Mouse (Mus musculus) neural tube, embryonic 15.5 days (tissue): ENCODE data around the gene Gm13289. TPM values are rescaled to one million over a fixed set of nuclear protein-coding genes. Genes with fewer than 3 reads are reported as not detected.
"Not testable (repeated sequence)": the region's sequence is repeated elsewhere in the genome, so short reads cannot be mapped to it uniquely, and the experiment has no call there.

Experiments used
- ATAC-seq: fragments of 200-750 bp; cut with Nextera tagmentation; 2 replicates; pipeline ENCODE4 v1.8.0; 2017; ENCODE audit warnings: mild to moderate bottlenecking, moderate TSS enrichment, moderate library complexity; ENCODE audit not compliant: low FRiP score
- H3K27ac ChIP-seq: fragments of 300-500 bp; sonication (generic); replicated peaks from 2 replicates; pipeline ENCODE4 v1.5.1; 2015; ENCODE audit warnings: mild to moderate bottlenecking, inconsistent platforms
- H3K27me3 ChIP-seq: fragments of 300-500 bp; sonication (generic); replicated peaks from 2 replicates; pipeline ENCODE4 v1.6.1; 2015; ENCODE audit warnings: inconsistent platforms
- H3K36me3 ChIP-seq: fragments of 300-500 bp; sonication (generic); 2 replicates; pipeline ENCODE4 v1.6.1; 2015; ENCODE audit warnings: inconsistent platforms
- H3K4me1 ChIP-seq: fragments of 300-500 bp; sonication (generic); 2 replicates; pipeline ENCODE4 v1.6.1; 2015; ENCODE audit warnings: inconsistent platforms
- H3K4me2 ChIP-seq: fragments of 300-500 bp; sonication (generic); 2 replicates; pipeline ENCODE4 v1.6.1; 2015; ENCODE audit warnings: inconsistent platforms, mild to moderate bottlenecking, moderate library complexity
- H3K4me3 ChIP-seq: fragments of 300-500 bp; sonication (generic); replicated peaks from 2 replicates; pipeline ENCODE4 v1.5.1; 2015; ENCODE audit warnings: mild to moderate bottlenecking, inconsistent platforms
- H3K9ac ChIP-seq: fragments of 300-500 bp; sonication (generic); replicated peaks from 2 replicates; pipeline ENCODE4 v1.6.1; 2015; ENCODE audit warnings: mild to moderate bottlenecking, inconsistent platforms
- H3K9me3 ChIP-seq: fragments of 300-500 bp; sonication (generic); replicated peaks from 2 replicates; pipeline ENCODE4 v1.6.1; 2016; ENCODE audit warnings: inconsistent platforms
- WGBS: fragments of 180-500 bp; shearing (Covaris S2); methylation state at CpG from one replicate; pipeline ENCODE4 v1.1.7; 2015; ENCODE audit warnings: mixed read lengths; 5-methylcytosine and 5-hydroxymethylcytosine counted together
- polyA plus RNA-seq: library from polyadenylated mRNA; unstranded; fragments of >200 nt; fragmentation: Nextera tagmentation; extraction: Ambion mirVana; gene quantifications from 2 replicates; pipeline ENCODE4 v1.2.1, GENCODE M21; 2015

Gm13289 gene
- polyA plus RNA-seq, 1 experiment from 2014 or later: not detected

GRCm38 (mm10) chr4:88759610-88760268 lies 17.0 kb upstream of the Gm13289 start, which contains the start of gene Gm13283:
Gene Gm13283 (plus strand): TSS chr4:88760119.
- not testable (repeated sequence) for H3K9me3 ChIP-seq, H3K9ac ChIP-seq, H3K27ac ChIP-seq, H3K36me3 ChIP-seq, H3K27me3 ChIP-seq, H3K4me1 ChIP-seq, ATAC-seq
- peak within 1 kb of the TSS; percentile 68 for H3K4me2 ChIP-seq
- WGBS: 35% methylated on average over 9 of the region's 14 CpGs
- H3K4me3 ChIP-seq: peak within 1 kb of the TSS; percentile 36

GRCm38 (mm10) chr4:88760431-88760830 lies 16.3 kb upstream of the Gm13289 start:
- peak overlapping the region; percentile 36 for H3K4me3 ChIP-seq

GRCm38 (mm10) chr4:88761776-88762175 lies 14.9 kb upstream of the Gm13289 start:
- not testable (repeated sequence) for H3K27ac ChIP-seq, H3K36me3 ChIP-seq, H3K4me1 ChIP-seq, H3K4me2 ChIP-seq, H3K27me3 ChIP-seq, H3K4me3 ChIP-seq, ATAC-seq, H3K9ac ChIP-seq, H3K9me3 ChIP-seq
- WGBS: 71% methylated on average over 6 of the region's 8 CpGs

More at GRCm38 (mm10) chr4:88760431-88760830, 16.3 kb upstream of the Gm13289 start:
- peak overlapping the region; percentile 68 for H3K4me2 ChIP-seq
- not testable (repeated sequence) for H3K27ac ChIP-seq, H3K36me3 ChIP-seq, H3K9ac ChIP-seq, H3K4me1 ChIP-seq, H3K9me3 ChIP-seq, ATAC-seq, H3K27me3 ChIP-seq
- 0% methylated on average over 25 of the region's 28 CpGs for WGBS

- not testable (repeated sequence) for H3K9ac ChIP-seq, H3K27ac ChIP-seq, H3K36me3 ChIP-seq, H3K4me1 ChIP-seq, ATAC-seq, H3K27me3 ChIP-seq, H3K4me2 ChIP-seq, H3K4me3 ChIP-seq, H3K9me3 ChIP-seq
- 63% methylated on average over 9 of the region's 9 CpGs for WGBS
These were observed 14.4 kb upstream of the Gm13289 start for GRCm38 (mm10) chr4:88762341-88762740.

GRCm38 (mm10) chr4:88763384-88764018 lies 13.2 kb upstream of the Gm13289 start:
- Histone ChIP-seq H3K4me3 (peak overlapping the region; percentile 38), H3K4me2 (peak overlapping the region; percentile 62)
- H3K4me1 ChIP-seq, H3K36me3 ChIP-seq, H3K9me3 ChIP-seq, H3K9ac ChIP-seq, H3K27ac ChIP-seq, H3K27me3 ChIP-seq, ATAC-seq: not testable (repeated sequence)
- 4% methylated on average over 28 of the region's 42 CpGs for WGBS

- whole genome bisulfite sequencing: no CpG with 5 or more reads among the region's 32 CpGs
- H3K4me1 ChIP-seq, H3K36me3 ChIP-seq, ATAC-seq, H3K4me3 ChIP-seq, H3K9me3 ChIP-seq, H3K27me3 ChIP-seq, H3K4me2 ChIP-seq, H3K27ac ChIP-seq, H3K9ac ChIP-seq: not testable (repeated sequence)
These were observed 3.2 kb upstream of the Gm13289 start, which contains the start of gene Gm13290 for GRCm38 (mm10) chr4:88773534-88773933. Gene Gm13290 (plus strand): TSS chr4:88773834.

- WGBS: no CpG with 5 or more reads among the region's 29 CpGs
- not testable (repeated sequence) for H3K4me1 ChIP-seq, H3K36me3 ChIP-seq, H3K27me3 ChIP-seq, H3K9ac ChIP-seq, H3K9me3 ChIP-seq, H3K4me2 ChIP-seq, H3K4me3 ChIP-seq, ATAC-seq, H3K27ac ChIP-seq
These were observed 2.8 kb downstream of the Gm13289 start, which contains the start of gene Gm13272 for GRCm38 (mm10) chr4:88779550-88779949. Gene Gm13272 (plus strand): TSS chr4:88779850.

- 50% methylated on average over 15 of the region's 18 CpGs for WGBS
- H3K4me2 ChIP-seq, H3K9ac ChIP-seq, H3K36me3 ChIP-seq, H3K27me3 ChIP-seq, H3K4me1 ChIP-seq, H3K4me3 ChIP-seq, H3K9me3 ChIP-seq, H3K27ac ChIP-seq, ATAC-seq: not testable (repeated sequence)
These were observed 3.6 kb downstream of the Gm13289 start for GRCm38 (mm10) chr4:88780320-88780719.

- H3K27me3 ChIP-seq, H3K36me3 ChIP-seq, H3K27ac ChIP-seq, H3K9ac ChIP-seq, ATAC-seq, H3K4me1 ChIP-seq, H3K9me3 ChIP-seq: not testable (repeated sequence)
- peak within 1 kb of the TSS; percentile 50 for H3K4me2 ChIP-seq
- WGBS: 32% methylated on average over 4 of the region's 7 CpGs
- H3K4me3 ChIP-seq: peak within 1 kb of the TSS; percentile 14; the same call in 1 of the 2 replicates
These were observed 5.1 kb downstream of the Gm13289 start, which contains the start of gene Ifnz for GRCm38 (mm10) chr4:88781831-88782230. Gene Ifnz (plus strand): TSS chr4:88782131.

- not testable (repeated sequence) for H3K27me3 ChIP-seq, H3K9me3 ChIP-seq, H3K36me3 ChIP-seq, H3K27ac ChIP-seq, H3K9ac ChIP-seq, H3K4me1 ChIP-seq, ATAC-seq
- H3K4me2 ChIP-seq: peak overlapping the region; percentile 50
- peak overlapping the region; percentile 14; the same call in 1 of the 2 replicates for H3K4me3 ChIP-seq
- WGBS: 3% methylated on average over 3 of the region's 31 CpGs
These were observed 5.6 kb downstream of the Gm13289 start for GRCm38 (mm10) chr4:88782335-88782734.

- not testable (repeated sequence) for H3K36me3 ChIP-seq, H3K27ac ChIP-seq, H3K9me3 ChIP-seq, ATAC-seq, H3K27me3 ChIP-seq, H3K9ac ChIP-seq, H3K4me3 ChIP-seq, H3K4me2 ChIP-seq, H3K4me1 ChIP-seq
- WGBS: no CpG with 5 or more reads among the region's 27 CpGs
These were observed 8.7 kb downstream of the Gm13289 start, which contains the start of gene Gm13276 for GRCm38 (mm10) chr4:88785409-88785808. Gene Gm13276 (plus strand): TSS chr4:88785709.

GRCm38 (mm10) chr4:88788402-88788801 lies 11.7 kb downstream of the Gm13289 start, which contains the start of gene Gm13277:
Gene Gm13277 (plus strand): TSS chr4:88788632.
- H3K9me3 ChIP-seq, ATAC-seq, H3K4me3 ChIP-seq, H3K27me3 ChIP-seq, H3K27ac ChIP-seq, H3K9ac ChIP-seq, H3K4me2 ChIP-seq, H3K4me1 ChIP-seq, H3K36me3 ChIP-seq: not testable (repeated sequence)
- WGBS: 0% methylated on average over 1 of the region's 28 CpGs
